Mouse (Mus musculus) brain, embryonic 14.5 days (tissue): ENCODE data around the gene Ppp2r2c. TPM values are rescaled to one million over a fixed set of nuclear protein-coding genes. Genes with fewer than 3 reads are reported as not detected.

Experiments
- DNase-seq: peaks from one replicate; pipeline ENCODE4 v3.0.0-alpha.2; 2011; ENCODE audit warnings: low read depth
- CTCF ChIP-seq: fragments of 200-500 bp; IDR thresholded peaks from 2 replicates; pipeline ENCODE4 v1.5.1; 2012; ENCODE audit warnings: inconsistent platforms, mild to moderate bottlenecking, moderate library complexity, borderline replicate concordance; ENCODE audit not compliant: insufficient read depth, insufficient read length; ENCODE audit errors: extremely low read depth
- POLR2A ChIP-seq: fragments of 200-500 bp; IDR thresholded peaks from 2 replicates; pipeline ENCODE4 v1.6.1; 2012; ENCODE audit warnings: mild to moderate bottlenecking, inconsistent platforms, borderline replicate concordance; ENCODE audit not compliant: poor library complexity, insufficient read depth, insufficient read length, severe bottlenecking; ENCODE audit errors: extremely low read depth
- polyA plus RNA-seq: library from polyadenylated mRNA; depleted of rRNA; stranded (reverse); fragments of >200 nt; gene quantifications from 2 replicates; pipeline ENCODE4 v1.2.3, GENCODE M21; 2012; rRNA removed

Gene Ppp2r2c
- polyA plus RNA-seq = 49.0 and 66.7 TPM in 2 replicates

GRCm38 (mm10) chr5:36868266-36869090 lies at the start of gene Ppp2r2c:
TSS of gene Ppp2r2c (plus strand) at chr5:36868513.
- TF ChIP-seq CTCF = no peak
- no peak for TF ChIP-seq POLR2A
- no peak for DNase-seq

GRCm38 (mm10) chr5:36819742-36820141 lies 48.6 kb upstream of the Ppp2r2c start:
- DNase-seq = no peak
- TF ChIP-seq CTCF (no peak), POLR2A (no peak)

- peak; percentile 58 for DNase-seq
- TF ChIP-seq CTCF = peak; percentile 84
- no peak for TF ChIP-seq POLR2A
These were observed 48.2 kb upstream of the Ppp2r2c start for GRCm38 (mm10) chr5:36820142-36820541.

GRCm38 (mm10) chr5:36822907-36823306 lies 45.4 kb upstream of the Ppp2r2c start:
- DNase-seq = no peak
- TF ChIP-seq POLR2A = no peak
- TF ChIP-seq CTCF = no peak

- no peak for DNase-seq
- TF ChIP-seq CTCF = no peak
- no peak for TF ChIP-seq POLR2A
These were observed 39.2 kb upstream of the Ppp2r2c start for GRCm38 (mm10) chr5:36829098-36829497.

GRCm38 (mm10) chr5:36829913-36830879 lies 38.1 kb upstream of the Ppp2r2c start, which contains the start of gene Man2b2:
TSS of gene Man2b2 (minus strand) at chr5:36830653.
- TF ChIP-seq POLR2A (peak; percentile 44; the same call in 1 of the 2 replicates), CTCF (peak; percentile 96)
- DNase-seq = peak; percentile 91

- no peak for TF ChIP-seq CTCF
- peak; percentile 40 for DNase-seq
These were observed 37.0 kb upstream of the Ppp2r2c start for GRCm38 (mm10) chr5:36831272-36831671.

- DNase-seq = peak; percentile 89
- TF ChIP-seq CTCF (peak; percentile 93), POLR2A (no peak)
These were observed 32.4 kb upstream of the Ppp2r2c start for GRCm38 (mm10) chr5:36835933-36836332.

- TF ChIP-seq CTCF (no peak), POLR2A (no peak)
- DNase-seq = peak; percentile 68
These were observed 29.3 kb upstream of the Ppp2r2c start for GRCm38 (mm10) chr5:36839032-36839431.

- no peak for DNase-seq
- TF ChIP-seq POLR2A (no peak), CTCF (no peak)
These were observed 28.7 kb upstream of the Ppp2r2c start for GRCm38 (mm10) chr5:36839602-36840001.

GRCm38 (mm10) chr5:36840092-36840491 lies 28.2 kb upstream of the Ppp2r2c start:
- no peak for TF ChIP-seq POLR2A
- TF ChIP-seq CTCF = no peak
- no peak for DNase-seq
